Mouse (Mus musculus): Measurements from ENCODE around the gene Nfu1.

GRCm38 (mm10) chr6:87039161-87039560 is 30.1 kb downstream of the Nfu1 start:
- no peak for TF ChIP-seq EP300 (IDR thresholded peaks at IDR 0.05; ENCODE audit: low read depth)
- no peak for TF ChIP-seq CTCF (IDR thresholded peaks at IDR 0.05; ENCODE audit: low read depth)

Data from liver, embryonic 14.5 days (tissue).